Mouse (Mus musculus): Measurements from ENCODE around the gene Rad54l. TPM values are rescaled to one million over a fixed set of nuclear protein-coding genes. Genes with fewer than 3 reads are reported as not detected.
A peak's percentile ranks its signal among the peaks of the same experiment; 100 is the strongest.

Rad54l gene
- polyA plus RNA-seq, 1 experiment from 2014 or later, result 79.2 TPM

- Histone ChIP-seq H3K27me3 (ENCODE audit: control insufficient read depth, insufficient read depth, low read length) (no peaks in the 10 kb centered on the region), H3K27ac (ENCODE audit: low read depth, low read length) (no peak overlapping the region), H3K4me3 (ENCODE audit: low read depth, low read length) (no peak overlapping the region), H3K9ac (ENCODE audit: low read length) (no peak overlapping the region), H3K4me1 (replicated peaks; ENCODE audit: control insufficient read depth, insufficient read depth, low read length) (no peaks in the 10 kb centered on the region; the same call in 1 of the 2 replicates), H3K4me2 (ENCODE audit: low read depth, low read length, severe bottlenecking) (no peak overlapping the region), H3K9me3 (ENCODE audit: control insufficient read depth, low read length) (no peaks in the 10 kb centered on the region), H3K36me3 (ENCODE audit: control insufficient read depth, insufficient read depth, low read length) (no peaks in the 10 kb centered on the region)
- WGBS, result 78% methylated on average over 6 of the region's 6 CpGs
- DNase-seq (ENCODE audit: low spot score), result no peak
- ATAC-seq (replicated peaks; ENCODE audit: low FRiP score), result no peak
Observed at GRCm38 (mm10) chr4:116127956-116128355, 4.5 kb upstream of the Rad54l start.

GRCm38 (mm10) chr4:116125803-116126386, 2.4 kb upstream of the Rad54l start:
- H3K27me3 ChIP-seq (ENCODE audit: control insufficient read depth, insufficient read depth, low read length), result no peaks in the 10 kb centered on the region
- DNase-seq (ENCODE audit: low spot score) (no peak), ATAC-seq (replicated peaks; ENCODE audit: low FRiP score) (no peak)
- 94% methylated on average over 4 of the region's 4 CpGs for WGBS
- H3K4me1 ChIP-seq (replicated peaks; ENCODE audit: control insufficient read depth, insufficient read depth, low read length), result peaks cover 2% of the 10 kb centered on the region; the same call in 1 of the 2 replicates
- no peaks in the 10 kb centered on the region for H3K9me3 ChIP-seq (ENCODE audit: control insufficient read depth, low read length)
- H3K27ac ChIP-seq (ENCODE audit: low read depth, low read length), result no peak overlapping the region
- H3K4me3 ChIP-seq (ENCODE audit: low read depth, low read length), result no peak overlapping the region
- H3K4me2 ChIP-seq (ENCODE audit: low read depth, low read length, severe bottlenecking), result no peak overlapping the region
- no peak overlapping the region for H3K9ac ChIP-seq (ENCODE audit: low read length)
- no peaks in the 10 kb centered on the region for H3K36me3 ChIP-seq (ENCODE audit: control insufficient read depth, insufficient read depth, low read length)

GRCm38 (mm10) chr4:116122762-116123161, 728 bp downstream of the Rad54l start:
- H3K9me3 ChIP-seq (ENCODE audit: control insufficient read depth, low read length), result no peaks in the 10 kb centered on the region
- no peak overlapping the region for H3K27ac ChIP-seq (ENCODE audit: low read depth, low read length)
- peak overlapping the region; percentile 62 for H3K9ac ChIP-seq (ENCODE audit: low read length)
- H3K27me3 ChIP-seq (ENCODE audit: control insufficient read depth, insufficient read depth, low read length), result no peaks in the 10 kb centered on the region
- DNase-seq (ENCODE audit: low spot score), result no peak
- peak overlapping the region; percentile 77 for H3K4me2 ChIP-seq (ENCODE audit: low read depth, low read length, severe bottlenecking)
- peaks cover 2% of the 10 kb centered on the region; the same call in 1 of the 2 replicates for H3K4me1 ChIP-seq (replicated peaks; ENCODE audit: control insufficient read depth, insufficient read depth, low read length)
- H3K36me3 ChIP-seq (ENCODE audit: control insufficient read depth, insufficient read depth, low read length), result peaks cover 5% of the 10 kb centered on the region; the same call in 1 of the 2 replicates
- no peak for ATAC-seq (replicated peaks; ENCODE audit: low FRiP score)
- WGBS, result 0% methylated on average over 1 of the region's 1 CpGs
- H3K4me3 ChIP-seq (ENCODE audit: low read depth, low read length), result peak overlapping the region; percentile 64

GRCm38 (mm10) chr4:116111486-116111885, 12.0 kb downstream of the Rad54l start:
- Histone ChIP-seq H3K4me2 (ENCODE audit: low read depth, low read length, severe bottlenecking) (no peak overlapping the region), H3K9me3 (ENCODE audit: control insufficient read depth, low read length) (no peaks in the 10 kb centered on the region), H3K36me3 (ENCODE audit: control insufficient read depth, insufficient read depth, low read length) (peaks cover 5% of the 10 kb centered on the region), H3K9ac (ENCODE audit: low read length) (no peak overlapping the region), H3K4me1 (replicated peaks; ENCODE audit: control insufficient read depth, insufficient read depth, low read length) (no peaks in the 10 kb centered on the region), H3K4me3 (ENCODE audit: low read depth, low read length) (no peak overlapping the region), H3K27me3 (ENCODE audit: control insufficient read depth, insufficient read depth, low read length) (no peaks in the 10 kb centered on the region), H3K27ac (ENCODE audit: low read depth, low read length) (no peak overlapping the region)
- DNase-seq (ENCODE audit: low spot score), result no peak
- WGBS, result 58% methylated on average over 2 of the region's 2 CpGs
- ATAC-seq (replicated peaks; ENCODE audit: low FRiP score), result no peak

- Histone ChIP-seq H3K9me3 (ENCODE audit: control insufficient read depth, low read length) (no peaks in the 10 kb centered on the region), H3K9ac (ENCODE audit: low read length) (no peak overlapping the region), H3K27ac (ENCODE audit: low read depth, low read length) (no peak overlapping the region), H3K36me3 (ENCODE audit: control insufficient read depth, insufficient read depth, low read length) (peaks cover 5% of the 10 kb centered on the region), H3K4me3 (ENCODE audit: low read depth, low read length) (no peak overlapping the region), H3K4me1 (replicated peaks; ENCODE audit: control insufficient read depth, insufficient read depth, low read length) (no peaks in the 10 kb centered on the region), H3K27me3 (ENCODE audit: control insufficient read depth, insufficient read depth, low read length) (no peaks in the 10 kb centered on the region), H3K4me2 (ENCODE audit: low read depth, low read length, severe bottlenecking) (no peak overlapping the region)
- ATAC-seq (replicated peaks; ENCODE audit: low FRiP score), result no peak
- DNase-seq (ENCODE audit: low spot score), result no peak
- WGBS, result 94% methylated on average over 6 of the region's 6 CpGs
Observed at GRCm38 (mm10) chr4:116110695-116111094, 12.8 kb downstream of the Rad54l start.

GRCm38 (mm10) chr4:116105278-116105677, 18.2 kb downstream of the Rad54l start:
- no peak for DNase-seq (ENCODE audit: low spot score)
- Histone ChIP-seq H3K4me3 (ENCODE audit: low read depth, low read length) (no peak overlapping the region), H3K36me3 (ENCODE audit: control insufficient read depth, insufficient read depth, low read length) (peaks cover 7% of the 10 kb centered on the region), H3K27me3 (ENCODE audit: control insufficient read depth, insufficient read depth, low read length) (no peaks in the 10 kb centered on the region), H3K4me2 (ENCODE audit: low read depth, low read length, severe bottlenecking) (no peak overlapping the region), H3K9me3 (ENCODE audit: control insufficient read depth, low read length) (no peaks in the 10 kb centered on the region), H3K27ac (ENCODE audit: low read depth, low read length) (no peak overlapping the region), H3K4me1 (replicated peaks; ENCODE audit: control insufficient read depth, insufficient read depth, low read length) (no peaks in the 10 kb centered on the region), H3K9ac (ENCODE audit: low read length) (no peak overlapping the region)
- WGBS, result 96% methylated on average over 5 of the region's 5 CpGs
- ATAC-seq (replicated peaks; ENCODE audit: low FRiP score), result no peak

GRCm38 (mm10) chr4:116100959-116101358, 22.5 kb downstream of the Rad54l start:
- no peak overlapping the region for H3K4me3 ChIP-seq (ENCODE audit: low read depth, low read length)
- H3K27ac ChIP-seq (ENCODE audit: low read depth, low read length), result no peak overlapping the region
- no peaks in the 10 kb centered on the region for H3K9me3 ChIP-seq (ENCODE audit: control insufficient read depth, low read length)
- WGBS, result 89% methylated on average over 7 of the region's 7 CpGs
- no peak overlapping the region for H3K4me2 ChIP-seq (ENCODE audit: low read depth, low read length, severe bottlenecking)
- H3K36me3 ChIP-seq (ENCODE audit: control insufficient read depth, insufficient read depth, low read length), result peaks cover 25% of the 10 kb centered on the region
- no peak for DNase-seq (ENCODE audit: low spot score)
- ATAC-seq (replicated peaks; ENCODE audit: low FRiP score), result no peak
- H3K4me1 ChIP-seq (replicated peaks; ENCODE audit: control insufficient read depth, insufficient read depth, low read length), result no peaks in the 10 kb centered on the region
- H3K27me3 ChIP-seq (ENCODE audit: control insufficient read depth, insufficient read depth, low read length), result no peaks in the 10 kb centered on the region
- H3K9ac ChIP-seq (ENCODE audit: low read length), result no peak overlapping the region

- no peak overlapping the region for H3K27ac ChIP-seq (ENCODE audit: low read depth, low read length)
- no peaks in the 10 kb centered on the region for H3K9me3 ChIP-seq (ENCODE audit: control insufficient read depth, low read length)
- peaks cover 23% of the 10 kb centered on the region for H3K36me3 ChIP-seq (ENCODE audit: control insufficient read depth, insufficient read depth, low read length)
- no peak for ATAC-seq (replicated peaks; ENCODE audit: low FRiP score)
- H3K4me3 ChIP-seq (ENCODE audit: low read depth, low read length), result no peak overlapping the region
- WGBS, result 92% methylated on average over 8 of the region's 8 CpGs
- H3K4me2 ChIP-seq (ENCODE audit: low read depth, low read length, severe bottlenecking), result no peak overlapping the region
- DNase-seq (ENCODE audit: low spot score), result no peak
- H3K27me3 ChIP-seq (ENCODE audit: control insufficient read depth, insufficient read depth, low read length), result no peaks in the 10 kb centered on the region
- no peaks in the 10 kb centered on the region for H3K4me1 ChIP-seq (replicated peaks; ENCODE audit: control insufficient read depth, insufficient read depth, low read length)
- H3K9ac ChIP-seq (ENCODE audit: low read length), result no peak overlapping the region
Observed at GRCm38 (mm10) chr4:116097211-116097610, 26.3 kb downstream of the Rad54l start.

- Histone ChIP-seq H3K36me3 (ENCODE audit: control insufficient read depth, insufficient read depth, low read length) (peaks cover 23% of the 10 kb centered on the region), H3K4me1 (replicated peaks; ENCODE audit: control insufficient read depth, insufficient read depth, low read length) (no peaks in the 10 kb centered on the region), H3K9me3 (ENCODE audit: control insufficient read depth, low read length) (no peaks in the 10 kb centered on the region), H3K4me2 (ENCODE audit: low read depth, low read length, severe bottlenecking) (no peak overlapping the region), H3K27me3 (ENCODE audit: control insufficient read depth, insufficient read depth, low read length) (no peaks in the 10 kb centered on the region), H3K27ac (ENCODE audit: low read depth, low read length) (no peak overlapping the region), H3K4me3 (ENCODE audit: low read depth, low read length) (no peak overlapping the region), H3K9ac (ENCODE audit: low read length) (no peak overlapping the region)
- DNase-seq (ENCODE audit: low spot score), result no peak
- ATAC-seq (replicated peaks; ENCODE audit: low FRiP score), result no peak
- 91% methylated on average over 10 of the region's 10 CpGs for WGBS
Observed at GRCm38 (mm10) chr4:116096291-116096690, 27.2 kb downstream of the Rad54l start.
